Mouse (Mus musculus): ENCODE results near the gene Gm27029.
"Not testable (repeated sequence)": the region's sequence is repeated elsewhere in the genome, so short reads cannot be mapped to it uniquely, and the experiment has no call there.

Gene Gm27029

GRCm38 (mm10) chr11:101419610-101420009 is 5.0 kb downstream of the Gm27029 start:
- DNase-seq (ENCODE audit: low spot score) = no peak

- no peak for DNase-seq (ENCODE audit: low spot score)
These were observed 5.6 kb downstream of the Gm27029 start for GRCm38 (mm10) chr11:101418991-101419390.

GRCm38 (mm10) chr11:101417101-101417855 is 7.3 kb downstream of the Gm27029 start, which contains the start of gene Aarsd1:
Gene Aarsd1, minus strand, starts transcription at chr11:101417615.
- DNase-seq (ENCODE audit: low spot score) = peak; percentile 94

DNA sequence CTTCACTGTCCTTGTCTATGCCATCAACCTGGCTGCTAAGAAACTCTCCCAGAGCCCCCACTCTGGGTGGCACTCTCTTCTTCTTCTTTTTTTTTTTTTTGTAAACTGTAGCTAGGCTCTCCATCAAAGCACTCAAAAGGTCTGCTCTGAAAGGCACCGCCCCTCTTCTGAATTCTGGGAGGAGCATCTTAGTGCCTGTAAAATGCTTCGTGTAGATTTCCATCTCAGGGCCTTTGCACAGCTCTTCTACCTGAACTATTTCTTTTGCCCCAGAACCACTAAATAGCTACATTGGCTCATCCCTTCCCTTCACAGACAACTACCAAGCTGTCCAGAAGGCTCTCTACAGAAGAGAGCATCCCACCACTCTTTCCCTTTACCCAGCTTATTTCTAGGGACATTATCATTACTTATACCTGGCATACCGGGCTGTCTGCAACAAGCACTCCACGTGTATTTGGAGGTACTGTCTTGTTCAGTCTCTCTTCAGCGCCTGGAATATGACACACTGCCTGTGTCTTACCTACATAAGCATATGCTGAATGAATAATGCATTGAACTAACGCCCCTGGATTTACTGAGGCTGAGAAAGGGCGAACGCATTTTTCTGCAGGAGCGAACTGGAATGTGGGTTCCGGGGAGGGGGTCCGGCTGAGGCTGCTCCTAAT is 8.0 kb downstream of the Gm27029 start:
- DNase-seq (ENCODE audit: low spot score) = no peak

GRCm38 (mm10) chr11:101415306-101415705 is 9.3 kb downstream of the Gm27029 start:
- no peak for DNase-seq (ENCODE audit: low spot score)

- DNase-seq (ENCODE audit: low spot score) = peak; percentile 84
These were observed 29.5 kb downstream of the Gm27029 start for GRCm38 (mm10) chr11:101395110-101395509.

GRCm38 (mm10) chr11:101381817-101382216 is 42.8 kb downstream of the Gm27029 start:
- DNase-seq (ENCODE audit: low spot score) = no peak

GRCm38 (mm10) chr11:101378926-101379325 is 45.7 kb downstream of the Gm27029 start:
- no peak for DNase-seq (ENCODE audit: low spot score)

DNA sequence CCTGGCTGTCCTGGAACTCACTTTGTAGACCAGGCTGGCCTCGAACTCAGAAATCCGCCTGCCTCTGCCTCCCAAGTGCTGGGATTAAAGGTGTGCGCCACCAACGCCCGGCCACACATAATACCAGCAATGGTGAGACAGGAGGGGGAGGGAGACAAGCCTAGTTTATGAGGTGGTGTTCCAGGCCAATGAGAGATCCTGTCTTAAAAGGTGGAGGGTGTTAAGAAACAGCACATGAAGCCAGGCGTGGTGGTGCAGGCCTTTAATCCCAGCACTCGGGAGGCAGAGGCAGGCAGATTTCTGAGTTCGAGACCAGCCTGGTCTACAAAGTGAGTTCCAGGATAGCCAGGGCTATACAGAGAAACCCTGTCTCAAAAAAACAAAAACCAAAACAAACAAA is 46.4 kb downstream of the Gm27029 start:
- not testable (repeated sequence) for DNase-seq (ENCODE audit: low spot score)

- no peak for DNase-seq (ENCODE audit: low spot score)
These were observed 50.1 kb downstream of the Gm27029 start for GRCm38 (mm10) chr11:101374421-101374938.

- no peak for DNase-seq (ENCODE audit: low spot score)
These were observed 54.5 kb downstream of the Gm27029 start for GRCm38 (mm10) chr11:101370141-101370540.

GRCm38 (mm10) chr11:101367326-101367935 is 57.2 kb downstream of the Gm27029 start, which contains the start of gene G6pc:
Gene G6pc, plus strand, starts transcription at chr11:101367561.
- no peak for DNase-seq (ENCODE audit: low spot score)

GRCm38 (mm10) chr11:101364531-101364931 is 60.1 kb downstream of the Gm27029 start:
- no peak for DNase-seq (ENCODE audit: low spot score)

- no peak for DNase-seq (ENCODE audit: low spot score)
These were observed 63.9 kb downstream of the Gm27029 start for GRCm38 (mm10) chr11:101360651-101361113.

- no peak for DNase-seq (ENCODE audit: low spot score)
These were observed 64.8 kb downstream of the Gm27029 start for GRCm38 (mm10) chr11:101359776-101360175.

GRCm38 (mm10) chr11:101357505-101358182 is 67.0 kb downstream of the Gm27029 start:
- no peak for DNase-seq (ENCODE audit: low spot score)

Data from testis, postnatal 10 days (tissue).